Mouse (Mus musculus): ENCODE measurements at regions not wholly inside any gene's neighbourhood (a gene's known extent, or its start where the extent isn't known, plus 50 kb on each side); places are given as distances from the start of the nearest gene placed in this dataset.

DNA sequence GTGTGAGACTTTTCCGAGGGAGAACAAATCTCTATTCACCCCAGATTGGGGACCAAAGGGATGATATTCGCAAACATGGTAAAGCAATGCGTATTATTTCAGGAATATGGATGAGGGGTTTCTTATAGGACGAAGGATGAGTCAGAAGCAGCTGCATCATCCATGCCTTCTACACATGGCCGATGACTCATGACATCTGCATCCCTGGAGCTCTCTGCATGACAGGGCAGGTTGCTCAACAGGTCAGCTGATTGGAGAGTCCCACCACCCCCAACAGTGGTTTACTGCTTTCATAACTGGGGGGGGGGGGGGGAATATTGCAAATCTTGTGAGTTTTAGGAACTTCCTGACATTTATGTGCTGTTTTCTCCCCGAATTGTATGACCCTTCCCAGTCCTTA lies 50.3 kb upstream of the Pias1 start:
- no peak for DNase-seq
